Mouse (Mus musculus): ENCODE measurements around the gene Fyb. TPM values are rescaled to one million over a fixed set of nuclear protein-coding genes. Genes with fewer than 3 reads are reported as not detected.

The Fyb gene
- polyA plus RNA-seq, 1 experiment from 2014 or later = 5.8 TPM

- ATAC-seq (ENCODE audit: low FRiP score) = peak; percentile 61; the same call in 1 of the 2 replicates
Observed at GRCm38 (mm10) chr15:6678479-6678878, 155.8 kb downstream of the Fyb start.

DNA sequence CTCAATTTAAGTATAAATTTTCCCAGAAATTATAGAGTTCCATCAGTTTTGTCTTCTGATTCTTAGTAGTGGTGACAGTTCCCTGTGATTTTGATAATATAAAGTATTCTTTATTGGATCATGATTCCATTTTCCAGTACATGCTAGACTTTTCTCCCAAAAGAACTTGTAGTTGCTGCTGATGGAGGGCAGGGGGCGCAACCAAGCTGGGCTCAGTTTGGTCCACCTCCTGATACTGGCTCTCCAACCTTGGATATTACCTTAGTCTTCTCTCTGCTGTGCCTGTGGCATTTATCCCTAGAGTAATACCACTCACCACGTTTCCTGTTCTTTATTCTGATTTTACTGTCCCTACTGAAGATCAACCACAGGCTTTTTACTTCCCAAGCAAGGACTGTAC is 179.5 kb downstream of the Fyb start:
- Histone ChIP-seq H3K9ac (ENCODE audit: low read depth, low read length) (no peak overlapping the region), H3K4me2 (replicated peaks; ENCODE audit: low read depth, low read length) (no peak overlapping the region), H3K27me3 (ENCODE audit: control insufficient read depth, insufficient read depth, low read length) (no peaks in the 10 kb centered on the region), H3K9me3 (ENCODE audit: control insufficient read depth, low read length) (no peaks in the 10 kb centered on the region), H3K36me3 (ENCODE audit: control insufficient read depth, insufficient read depth, low read length) (no peaks in the 10 kb centered on the region), H3K27ac (ENCODE audit: low read depth, low read length) (no peak overlapping the region), H3K4me3 (ENCODE audit: low read depth, low read length) (no peak overlapping the region), H3K4me1 (replicated peaks; ENCODE audit: control insufficient read depth, insufficient read depth, low read length) (no peaks in the 10 kb centered on the region)
- DNase-seq (ENCODE audit: low spot score) (no peak), ATAC-seq (ENCODE audit: low FRiP score) (no peak)
- 86% methylated on average over 2 of the region's 2 CpGs for WGBS

More at GRCm38 (mm10) chr15:6678479-6678878, 155.8 kb downstream of the Fyb start:
- Histone ChIP-seq H3K9me3 (ENCODE audit: control insufficient read depth, low read length) (no peaks in the 10 kb centered on the region), H3K9ac (ENCODE audit: low read depth, low read length) (no peak overlapping the region), H3K36me3 (ENCODE audit: control insufficient read depth, insufficient read depth, low read length) (no peaks in the 10 kb centered on the region), H3K4me2 (replicated peaks; ENCODE audit: low read depth, low read length) (no peak overlapping the region), H3K4me1 (replicated peaks; ENCODE audit: control insufficient read depth, insufficient read depth, low read length) (no peaks in the 10 kb centered on the region), H3K4me3 (ENCODE audit: low read depth, low read length) (no peak overlapping the region), H3K27ac (ENCODE audit: low read depth, low read length) (no peak overlapping the region), H3K27me3 (ENCODE audit: control insufficient read depth, insufficient read depth, low read length) (no peaks in the 10 kb centered on the region)
- DNase-seq (ENCODE audit: low spot score) = peak; percentile 6
- WGBS = 58% methylated on average over 2 of the region's 2 CpGs

GRCm38 (mm10) chr15:6705351-6705901 is 182.8 kb downstream of the Fyb start:
- H3K27ac ChIP-seq (ENCODE audit: low read depth, low read length) = no peak overlapping the region
- no peak overlapping the region for H3K4me3 ChIP-seq (ENCODE audit: low read depth, low read length)
- no peaks in the 10 kb centered on the region for H3K27me3 ChIP-seq (ENCODE audit: control insufficient read depth, insufficient read depth, low read length)
- H3K4me2 ChIP-seq (replicated peaks; ENCODE audit: low read depth, low read length) = no peak overlapping the region
- DNase-seq (ENCODE audit: low spot score) = no peak
- no peak overlapping the region for H3K9ac ChIP-seq (ENCODE audit: low read depth, low read length)
- no peaks in the 10 kb centered on the region for H3K9me3 ChIP-seq (ENCODE audit: control insufficient read depth, low read length)
- H3K4me1 ChIP-seq (replicated peaks; ENCODE audit: control insufficient read depth, insufficient read depth, low read length) = 0 out of 2 replicates have a peak, but pooled peaks cover 3% of the 10 kb centered on the region
- no peak for ATAC-seq (ENCODE audit: low FRiP score)
- H3K36me3 ChIP-seq (ENCODE audit: control insufficient read depth, insufficient read depth, low read length) = no peaks in the 10 kb centered on the region
- 62% methylated on average over 7 of the region's 7 CpGs for WGBS

GRCm38 (mm10) chr15:6707551-6707935 is 184.9 kb downstream of the Fyb start:
- peak overlapping the region; percentile 91 for H3K9ac ChIP-seq (ENCODE audit: low read depth, low read length)
- no peaks in the 10 kb centered on the region for H3K27me3 ChIP-seq (ENCODE audit: control insufficient read depth, insufficient read depth, low read length)
- peak overlapping the region; percentile 65 for H3K4me2 ChIP-seq (replicated peaks; ENCODE audit: low read depth, low read length)
- H3K27ac ChIP-seq (ENCODE audit: low read depth, low read length) = peak overlapping the region; percentile 93
- peak overlapping the region; percentile 92 for H3K4me3 ChIP-seq (ENCODE audit: low read depth, low read length)
- no peaks in the 10 kb centered on the region for H3K36me3 ChIP-seq (ENCODE audit: control insufficient read depth, insufficient read depth, low read length)
- H3K9me3 ChIP-seq (ENCODE audit: control insufficient read depth, low read length) = no peaks in the 10 kb centered on the region
- ATAC-seq (ENCODE audit: low FRiP score) (peak; percentile 78), DNase-seq (ENCODE audit: low spot score) (peak; percentile 83)
- under 1% methylated on average over 43 of the region's 43 CpGs for WGBS
- 0 out of 2 replicates have a peak, but pooled peaks cover 3% of the 10 kb centered on the region for H3K4me1 ChIP-seq (replicated peaks; ENCODE audit: control insufficient read depth, insufficient read depth, low read length)

DNA sequence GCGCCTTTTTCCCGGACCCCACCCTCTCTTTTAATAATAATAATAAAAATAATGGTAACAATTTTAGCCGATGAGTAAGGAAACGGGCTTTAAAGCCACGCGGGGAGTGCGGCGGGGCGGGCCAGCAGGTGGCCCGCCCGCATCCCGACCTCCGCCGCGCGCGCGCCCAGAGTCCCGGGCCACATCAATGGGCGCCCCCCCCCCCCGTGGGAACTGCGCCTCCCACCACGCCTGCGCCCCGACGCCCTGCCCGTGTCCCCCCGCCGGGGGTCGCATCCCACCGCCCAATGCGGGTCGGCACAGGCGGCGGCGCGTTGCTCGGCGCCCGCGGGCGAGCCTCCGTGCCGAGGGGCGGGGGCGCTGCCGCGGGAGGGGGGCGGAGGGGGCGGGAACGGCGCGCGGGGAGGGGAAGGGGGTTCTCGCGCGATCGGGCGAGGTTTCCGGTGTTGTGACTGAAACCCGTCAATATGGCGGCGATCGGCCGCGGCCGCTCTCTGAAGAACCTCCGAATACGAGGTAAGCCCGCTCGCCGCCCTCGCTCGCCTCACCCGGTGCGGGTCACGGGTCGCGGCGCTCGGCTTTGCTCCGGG is 185.4 kb downstream of the Fyb start, which contains the start of gene Rictor:
Gene Rictor (plus strand): TSS at position 444 of the 590 bp plus-strand sequence.
- 1% methylated on average over 34 of the region's 82 CpGs for WGBS
- 0 out of 2 replicates have a peak, but pooled peaks cover 3% of the 10 kb centered on the region for H3K4me1 ChIP-seq (replicated peaks; ENCODE audit: control insufficient read depth, insufficient read depth, low read length)
- peak; percentile 92 for ATAC-seq (ENCODE audit: low FRiP score)

DNA sequence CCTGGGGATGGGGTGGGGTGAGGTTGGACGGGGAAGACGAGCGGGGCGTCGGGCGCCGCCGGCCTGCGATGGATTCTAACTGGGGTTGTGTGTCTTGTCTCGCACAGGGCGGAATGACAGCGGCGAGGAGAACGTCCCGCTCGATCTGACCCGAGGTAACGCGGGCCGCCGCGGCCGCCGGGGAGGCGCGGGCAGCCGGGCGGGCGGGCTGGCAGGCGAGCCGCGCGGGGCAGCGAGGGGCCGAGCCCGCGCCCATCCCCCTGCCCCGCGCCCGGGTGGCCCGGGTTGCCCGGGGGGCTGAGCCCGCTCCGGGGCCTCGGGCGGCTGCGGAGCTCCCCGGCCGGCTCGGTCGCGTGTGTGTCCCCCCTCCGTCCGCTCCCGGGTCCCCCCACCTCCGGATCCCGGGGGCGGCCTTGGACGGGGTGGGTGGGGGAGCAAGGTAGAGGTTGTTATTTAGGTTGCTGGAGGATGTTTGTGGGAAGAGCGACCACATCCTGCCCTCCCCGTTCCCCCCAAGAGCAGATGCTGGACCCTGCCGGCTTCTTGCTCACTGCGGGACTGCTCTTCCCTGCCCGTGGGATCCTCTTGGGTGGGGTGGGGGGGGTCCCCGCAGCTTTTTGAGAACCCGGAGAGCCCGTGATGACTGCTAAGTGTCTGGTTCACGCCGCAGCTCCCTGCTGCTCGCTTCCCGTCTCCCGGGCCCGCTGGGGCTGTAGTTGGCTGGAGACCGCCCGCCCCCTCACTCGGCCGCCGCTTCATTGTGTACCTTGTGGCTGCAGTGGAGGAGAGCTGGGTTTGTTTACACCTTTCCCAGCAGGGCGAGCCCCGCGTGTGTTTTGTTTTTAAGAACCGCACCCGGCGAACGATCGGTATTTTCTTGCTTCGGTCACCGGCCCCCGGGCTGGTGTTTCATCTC is 186.1 kb downstream of the Fyb start:
- Histone ChIP-seq H3K4me1 (replicated peaks; ENCODE audit: control insufficient read depth, insufficient read depth, low read length) (0 out of 2 replicates have a peak, but pooled peaks cover 3% of the 10 kb centered on the region), H3K9ac (ENCODE audit: low read depth, low read length) (peak overlapping the region; percentile 91), H3K9me3 (ENCODE audit: control insufficient read depth, low read length) (no peaks in the 10 kb centered on the region), H3K27me3 (ENCODE audit: control insufficient read depth, insufficient read depth, low read length) (no peaks in the 10 kb centered on the region), H3K27ac (ENCODE audit: low read depth, low read length) (peak overlapping the region; percentile 93), H3K36me3 (ENCODE audit: control insufficient read depth, insufficient read depth, low read length) (no peaks in the 10 kb centered on the region), H3K4me3 (ENCODE audit: low read depth, low read length) (peak overlapping the region; percentile 92), H3K4me2 (replicated peaks; ENCODE audit: low read depth, low read length) (peak overlapping the region; percentile 77)
- peak; percentile 81 for ATAC-seq (ENCODE audit: low FRiP score)
- DNase-seq (ENCODE audit: low spot score) = peak; percentile 58
- 0% methylated on average over 35 of the region's 89 CpGs for WGBS

More for the DNA sequence above, 185.4 kb downstream of the Fyb start, which contains the start of gene Rictor:
- Histone ChIP-seq H3K36me3 (ENCODE audit: control insufficient read depth, insufficient read depth, low read length) (no peaks in the 10 kb centered on the region), H3K4me3 (ENCODE audit: low read depth, low read length) (peak within 1 kb of the TSS; percentile 92), H3K27me3 (ENCODE audit: control insufficient read depth, insufficient read depth, low read length) (no peaks in the 10 kb centered on the region), H3K27ac (ENCODE audit: low read depth, low read length) (peak within 1 kb of the TSS; percentile 93), H3K9me3 (ENCODE audit: control insufficient read depth, low read length) (no peaks in the 10 kb centered on the region), H3K9ac (ENCODE audit: low read depth, low read length) (peak within 1 kb of the TSS; percentile 91), H3K4me2 (replicated peaks; ENCODE audit: low read depth, low read length) (peak within 1 kb of the TSS; percentile 77)
- peak; percentile 87 for DNase-seq (ENCODE audit: low spot score)

- no peak for DNase-seq (ENCODE audit: low spot score)
- H3K4me2 ChIP-seq (replicated peaks; ENCODE audit: low read depth, low read length) = peak overlapping the region; percentile 77
- peak overlapping the region; percentile 92 for H3K4me3 ChIP-seq (ENCODE audit: low read depth, low read length)
- H3K9ac ChIP-seq (ENCODE audit: low read depth, low read length) = peak overlapping the region; percentile 91
- no peaks in the 10 kb centered on the region for H3K9me3 ChIP-seq (ENCODE audit: control insufficient read depth, low read length)
- ATAC-seq (ENCODE audit: low FRiP score) = no peak
- H3K27me3 ChIP-seq (ENCODE audit: control insufficient read depth, insufficient read depth, low read length) = no peaks in the 10 kb centered on the region
- 0 out of 2 replicates have a peak, but pooled peaks cover 3% of the 10 kb centered on the region for H3K4me1 ChIP-seq (replicated peaks; ENCODE audit: control insufficient read depth, insufficient read depth, low read length)
- WGBS = 22% methylated on average over 8 of the region's 8 CpGs
- H3K36me3 ChIP-seq (ENCODE audit: control insufficient read depth, insufficient read depth, low read length) = no peaks in the 10 kb centered on the region
- H3K27ac ChIP-seq (ENCODE audit: low read depth, low read length) = no peak overlapping the region
Observed at GRCm38 (mm10) chr15:6709618-6710017, 187.0 kb downstream of the Fyb start.

GRCm38 (mm10) chr15:6710341-6710740 is 187.7 kb downstream of the Fyb start:
- whole genome bisulfite sequencing = 83% methylated on average over 7 of the region's 7 CpGs
- Histone ChIP-seq H3K4me3 (ENCODE audit: low read depth, low read length) (no peak overlapping the region), H3K27me3 (ENCODE audit: control insufficient read depth, insufficient read depth, low read length) (no peaks in the 10 kb centered on the region), H3K9me3 (ENCODE audit: control insufficient read depth, low read length) (no peaks in the 10 kb centered on the region), H3K4me2 (replicated peaks; ENCODE audit: low read depth, low read length) (no peak overlapping the region), H3K27ac (ENCODE audit: low read depth, low read length) (no peak overlapping the region), H3K4me1 (replicated peaks; ENCODE audit: control insufficient read depth, insufficient read depth, low read length) (0 out of 2 replicates have a peak, but pooled peaks cover 3% of the 10 kb centered on the region), H3K36me3 (ENCODE audit: control insufficient read depth, insufficient read depth, low read length) (no peaks in the 10 kb centered on the region), H3K9ac (ENCODE audit: low read depth, low read length) (no peak overlapping the region)
- no peak for DNase-seq (ENCODE audit: low spot score)
- ATAC-seq (ENCODE audit: low FRiP score) = no peak
